Mouse (Mus musculus): Measurements from ENCODE around the gene Olfr295. TPM values are rescaled to one million over a fixed set of nuclear protein-coding genes. Genes with fewer than 3 reads are reported as not detected.

Olfr295 gene
- polyA plus RNA-seq (2021), result not detected

- ChIA-PET POLR2A (no interaction called here), CTCF (no interaction called here)
- TF ChIP-seq CTCF (IDR thresholded peaks at IDR 0.05), result no peak
- no peaks in the 10 kb centered on the region for H3K27me3 ChIP-seq
- in situ Hi-C loops (cut with MboI; ENCODE audit: low pct_unique_long_range_greater_than_20kb), result no loop called here
- ATAC-seq (no peak), DNase-seq (ENCODE audit: low read depth, low spot score) (no peak)
These were observed at the start of gene Olfr295 for GRCm38 (mm10) chr7:86583562-86583961. TSS of gene Olfr295 (plus strand) at chr7:86583862.

- ChIA-PET POLR2A (no interaction called here), CTCF (no interaction called here)
- DNase-seq (ENCODE audit: low read depth, low spot score) (no peak), ATAC-seq (no peak)
- in situ Hi-C loops (cut with MboI; ENCODE audit: low pct_unique_long_range_greater_than_20kb), result no loop called here
- no peak for TF ChIP-seq CTCF (IDR thresholded peaks at IDR 0.05)
- H3K27me3 ChIP-seq, result no peaks in the 10 kb centered on the region
These were observed 32.9 kb downstream of the Olfr295 start, which contains the start of gene Olfr294 for GRCm38 (mm10) chr7:86616543-86616942. TSS of gene Olfr294 (minus strand) at chr7:86616643.

Other genes with a start within 250 kb of the Olfr295 start
- gene Olfr307, start 246.3 kb upstream of the Olfr295 start, polyA plus RNA-seq (2021), result not detected
- not detected for gene Olfr305, start 216.9 kb upstream of the Olfr295 start, polyA plus RNA-seq (2021)
- not detected for gene Olfr304, start 197.2 kb upstream of the Olfr295 start, polyA plus RNA-seq (2021)
- gene Olfr303, start 186.1 kb upstream of the Olfr295 start, polyA plus RNA-seq (2021), result not detected
- gene Olfr301, start 180.0 kb upstream of the Olfr295 start, polyA plus RNA-seq (2021), result not detected
- not detected for gene Olfr299, start 123.9 kb upstream of the Olfr295 start, polyA plus RNA-seq (2021)
- gene Olfr298, start 91.4 kb upstream of the Olfr295 start, polyA plus RNA-seq (2021), result not detected
- not detected for gene Olfr297, start 63.9 kb upstream of the Olfr295 start, polyA plus RNA-seq (2021)
- not detected for gene Olfr294, start 32.8 kb downstream of the Olfr295 start, polyA plus RNA-seq (2021)
- not detected for gene Olfr293, start 65.2 kb downstream of the Olfr295 start, polyA plus RNA-seq (2021)
- gene Olfr292, start 104.5 kb downstream of the Olfr295 start, polyA plus RNA-seq (2021), result not detected
- not detected for gene Folh1, start 192.1 kb downstream of the Olfr295 start, polyA plus RNA-seq (2021)
- not detected for gene Vmn2r77, start 211.2 kb downstream of the Olfr295 start, polyA plus RNA-seq (2021)